Mouse (Mus musculus) gastrocnemius, postnatal 14 days (tissue): ENCODE results near the gene Camkk1. TPM values are rescaled to one million over a fixed set of nuclear protein-coding genes. Genes with fewer than 3 reads are reported as not detected.

ENCODE experiments used
- DNase-seq: peaks from one replicate; pipeline ENCODE4 v3.0.0; 2021; ENCODE audit warnings: mixed read lengths
- intact Hi-C: fragments of 180-260 bp; cut with DNase I; formaldehyde crosslinking; loops from one replicate; pipeline ENCODE4 v1.15.1; 2025; ENCODE audit warnings: low total_unique reads
- long read RNA-seq, 2 experiments: library from polyadenylated mRNA; stranded (forward); transcript quantifications; one replicate each; pipeline ENCODE4 v2.0.0; 2021
- total RNA-seq, 2 experiments: library from RNA; stranded (reverse); gene quantifications; 2 replicates each; pipeline ENCODE4 v1.2.3; 2021

The Camkk1 gene
- total RNA-seq = 1 to 10 TPM; 1.1 to 1.8 TPM
- long read RNA-seq, experiment 1, partial matches to known transcripts = 0 of 4 reads
- long read RNA-seq, experiment 1, other reads (novel, unspliced or antisense) = 3 of 4 reads
- long read RNA-seq, experiment 2, partial matches to known transcripts = 0 of 2 reads
- long read RNA-seq, experiment 2, other reads (novel, unspliced or antisense) = 0 of 2 reads

GRCm38 (mm10) chr11:73018471-73019146 lies at the start of gene Camkk1:
Camkk1 (plus strand) TSS chr11:73019008.
- DNase-seq = peak; percentile 95
- intact Hi-C loops = no loop called here

- no peak for DNase-seq
These were observed 43.8 kb upstream of the Camkk1 start for GRCm38 (mm10) chr11:72974995-72975503.

DNA sequence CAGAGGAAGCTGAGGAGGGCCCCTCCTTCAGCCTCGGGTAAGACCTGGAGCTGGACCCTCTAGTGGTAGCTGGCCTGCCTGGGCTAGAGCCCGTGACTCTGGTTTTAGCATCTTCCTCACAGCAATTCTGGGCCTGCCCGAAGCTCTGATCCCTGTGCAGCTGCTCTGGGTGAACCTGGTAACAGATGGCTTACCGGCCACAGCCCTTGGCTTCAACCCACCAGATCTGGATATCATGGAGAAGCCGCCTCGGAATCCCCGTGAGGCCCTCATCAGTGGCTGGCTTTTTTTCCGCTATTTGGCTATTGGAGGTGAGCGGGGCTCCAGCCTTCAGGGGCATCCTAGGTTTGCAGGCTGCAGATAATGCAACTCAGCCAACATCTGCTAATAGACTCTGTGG lies 36.3 kb upstream of the Camkk1 start:
- DNase-seq = no peak
- intact Hi-C loops = no loop called here

More at GRCm38 (mm10) chr11:72974995-72975503, 43.8 kb upstream of the Camkk1 start:
- intact Hi-C loops = no loop called here

DNA sequence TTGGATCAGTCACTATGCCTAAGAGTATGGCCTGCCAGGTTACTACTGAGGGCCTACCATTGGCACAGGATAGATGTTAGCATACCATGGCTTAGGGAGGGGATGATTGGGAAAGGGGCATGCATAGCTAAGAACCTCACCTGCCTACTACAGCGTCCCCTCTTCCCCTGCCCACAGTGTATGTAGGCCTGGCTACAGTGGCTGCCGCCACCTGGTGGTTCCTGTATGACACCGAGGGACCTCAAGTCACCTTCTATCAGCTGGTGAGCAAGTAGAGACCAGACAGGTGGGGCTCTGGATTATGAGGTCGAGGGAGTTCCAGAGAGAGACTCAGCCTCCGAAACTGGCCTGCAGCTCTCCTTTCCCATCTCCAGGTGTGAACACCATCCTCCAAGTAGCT lies 35.5 kb upstream of the Camkk1 start:
- intact Hi-C loops = no loop called here
- DNase-seq = no peak

DNA sequence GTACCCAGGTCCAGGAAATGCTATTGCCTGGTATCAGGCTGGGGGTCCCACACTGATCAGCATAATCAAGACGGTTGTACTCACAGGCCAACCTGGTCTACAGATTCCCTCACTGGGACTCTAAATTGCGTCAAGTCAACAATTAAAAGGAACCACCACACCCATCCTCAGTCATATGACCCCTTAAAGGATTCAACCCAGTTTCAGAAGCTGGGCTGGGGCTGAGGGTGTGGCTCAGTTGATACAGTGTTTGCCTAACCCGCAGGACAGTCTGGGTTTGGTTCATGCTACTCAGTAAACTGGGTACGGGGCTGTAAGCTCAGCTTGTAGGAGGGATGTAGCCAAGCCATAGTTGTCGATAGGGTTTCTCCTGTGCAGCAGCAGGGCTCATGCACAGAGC lies 32.1 kb upstream of the Camkk1 start:
- intact Hi-C loops = no loop called here
- no peak for DNase-seq

GRCm38 (mm10) chr11:72987234-72987633 lies 31.6 kb upstream of the Camkk1 start:
- no peak for DNase-seq
- intact Hi-C loops = no loop called here

DNA sequence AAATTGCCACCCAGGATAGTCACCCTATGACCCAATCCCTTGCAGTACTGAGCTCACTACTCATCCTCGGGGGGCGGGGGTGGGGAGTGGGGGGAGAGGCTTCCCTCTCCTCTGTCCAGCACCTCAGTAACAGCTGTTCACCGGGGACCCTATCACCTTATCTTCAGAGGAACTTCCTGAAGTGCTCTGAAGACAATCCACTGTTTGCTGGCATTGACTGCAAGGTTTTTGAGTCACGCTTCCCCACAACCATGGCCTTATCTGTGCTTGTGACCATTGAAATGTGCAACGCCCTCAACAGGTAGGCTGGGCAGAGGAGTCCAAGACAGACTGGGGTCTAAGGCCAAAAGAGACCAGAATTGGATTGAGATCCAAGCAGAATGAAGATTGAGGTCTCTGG lies 31.0 kb upstream of the Camkk1 start:
- DNase-seq = no peak
- intact Hi-C loops = no loop called here

DNA sequence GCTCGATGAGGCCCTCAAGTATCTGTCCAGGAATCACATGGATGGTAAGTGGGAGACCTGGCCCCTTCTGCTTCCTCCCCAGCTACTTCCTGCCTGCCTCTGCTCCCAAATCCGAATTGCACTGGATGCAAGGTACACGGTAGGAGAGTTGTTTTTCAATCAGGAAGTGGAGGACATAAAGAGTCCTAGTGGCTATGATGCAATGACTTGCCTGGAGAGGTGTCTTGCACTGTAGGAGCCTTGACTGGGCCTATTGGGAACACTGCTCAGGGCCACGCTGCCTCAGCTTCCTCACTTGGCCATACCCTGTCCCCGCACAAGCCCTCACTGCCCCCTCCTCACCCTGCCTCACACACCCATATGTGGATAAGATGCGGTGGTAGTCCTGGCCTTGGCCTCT lies 29.8 kb upstream of the Camkk1 start:
- no peak for DNase-seq
- intact Hi-C loops = no loop called here

DNA sequence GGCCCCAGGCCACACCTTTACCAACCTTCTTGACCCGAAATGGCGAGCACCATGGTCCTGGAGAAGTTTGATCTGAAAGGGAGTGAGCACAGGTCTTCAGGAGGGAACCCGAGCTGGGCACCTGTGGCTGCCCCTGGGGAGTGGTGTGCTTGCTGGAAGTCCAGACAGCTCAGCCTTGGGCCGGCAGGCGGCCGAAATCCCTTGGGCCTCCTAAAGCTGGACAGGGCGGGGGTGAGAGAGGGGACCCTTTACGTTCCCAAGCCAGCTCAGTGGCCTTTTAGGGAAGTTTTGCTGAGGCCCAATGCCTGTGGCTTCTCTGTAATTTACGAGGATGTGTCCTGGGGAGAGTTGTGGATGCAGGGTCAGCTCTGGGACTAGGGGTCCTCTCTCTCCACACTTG lies 28.1 kb upstream of the Camkk1 start:
- intact Hi-C loops = no loop called here

GRCm38 (mm10) chr11:72991961-72992360 lies 26.8 kb upstream of the Camkk1 start:
- DNase-seq = no peak
- intact Hi-C loops = no loop called here

More for the DNA sequence above, 28.1 kb upstream of the Camkk1 start:
- no peak for DNase-seq

GRCm38 (mm10) chr11:72996346-72996745 lies 22.5 kb upstream of the Camkk1 start:
- no peak for DNase-seq
- intact Hi-C loops = no loop called here

GRCm38 (mm10) chr11:72996781-72997180 lies 22.0 kb upstream of the Camkk1 start:
- intact Hi-C loops = no loop called here

DNA sequence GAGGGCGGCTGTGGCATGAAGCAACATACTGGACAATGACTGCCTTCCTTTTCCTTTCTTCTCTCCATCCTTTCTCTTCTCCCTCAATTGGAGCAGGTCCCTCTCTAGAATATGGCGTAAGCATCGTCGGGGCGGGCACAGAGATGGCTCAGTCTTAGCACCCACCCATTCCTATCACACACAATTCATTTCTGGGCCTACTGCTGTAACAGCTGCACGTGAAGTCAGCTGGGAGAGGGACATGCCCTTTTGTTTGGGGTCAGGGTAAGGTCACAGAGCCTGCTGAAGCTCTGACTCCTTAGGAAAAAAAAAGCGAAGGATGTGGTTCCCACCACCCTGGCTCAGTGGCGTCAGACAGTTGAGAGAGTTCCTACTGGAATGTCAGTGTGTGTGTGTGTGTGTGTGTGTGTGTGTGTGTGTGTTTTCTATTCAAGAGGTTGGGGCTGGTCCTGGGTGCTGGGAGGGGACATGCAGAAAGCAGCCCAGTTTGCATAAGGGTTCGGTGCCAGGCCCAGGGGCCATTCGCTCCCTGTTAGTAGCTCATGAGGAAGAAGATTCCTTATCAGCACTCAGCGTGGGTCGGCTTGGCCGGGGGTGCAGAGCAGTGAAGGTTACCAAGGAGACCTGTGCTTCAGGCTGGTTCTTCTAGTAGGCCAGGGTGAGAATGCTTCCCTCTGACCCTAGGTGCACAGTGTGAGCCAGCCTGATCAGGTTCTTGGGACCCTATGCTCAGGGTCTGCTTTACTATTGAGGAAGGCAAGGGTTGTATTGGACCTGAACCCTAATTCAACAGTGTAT lies 21.1 kb upstream of the Camkk1 start:
- no peak for DNase-seq
- intact Hi-C loops = no loop called here

More at GRCm38 (mm10) chr11:72996781-72997180, 22.0 kb upstream of the Camkk1 start:
- DNase-seq = no peak

DNA sequence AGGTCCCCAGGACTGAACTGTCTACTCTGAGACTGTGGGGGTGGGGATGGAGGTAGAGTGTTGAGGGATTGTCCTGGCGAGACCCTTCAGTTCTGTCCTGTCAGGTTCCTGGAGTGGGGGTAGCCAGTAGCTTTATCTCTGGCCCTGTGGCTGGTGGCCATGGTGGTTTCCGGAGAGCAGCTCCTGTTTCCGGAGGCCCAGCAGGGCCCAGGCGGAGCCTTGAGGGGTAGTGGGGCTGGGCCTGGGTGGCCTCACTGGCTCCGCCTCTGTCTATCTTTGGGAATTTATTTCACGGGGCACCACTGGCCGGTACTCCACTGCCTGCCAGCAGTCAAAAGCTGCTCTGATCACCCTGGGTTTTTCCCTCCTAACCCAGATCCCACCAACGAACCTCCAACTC lies 20.0 kb upstream of the Camkk1 start, which contains the start of gene P2rx1:
Gene P2rx1, plus strand, starts transcription at position 333 of the 400 bp plus-strand sequence.
- DNase-seq = no peak
- intact Hi-C loops = no loop called here

DNA sequence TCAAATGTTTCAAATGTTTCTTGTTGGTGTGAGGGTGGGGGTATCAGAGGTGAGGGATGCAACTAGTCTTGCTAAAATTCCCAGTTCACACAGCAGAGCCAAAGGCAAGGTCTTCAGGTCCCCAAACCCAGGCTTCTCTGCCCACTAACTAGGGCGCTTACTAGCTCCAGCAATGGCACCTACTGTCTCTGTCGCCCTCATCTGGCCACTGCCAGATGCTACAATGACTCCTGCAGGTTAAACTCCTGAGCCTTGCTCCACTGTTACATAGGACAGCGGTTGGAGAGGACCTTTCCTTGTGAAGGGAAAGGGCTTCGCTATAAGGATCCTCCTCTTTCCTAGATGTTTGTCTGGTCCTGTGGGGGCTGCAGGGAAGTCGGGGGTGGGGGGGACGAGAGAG lies 17.8 kb upstream of the Camkk1 start:
- intact Hi-C loops = loop anchor here (2.0 to 10.0 kb wide), 2 partner anchors 74 to 114 kb away; no protein-coding TSS in a partner anchor
- DNase-seq = peak; percentile 67

DNA sequence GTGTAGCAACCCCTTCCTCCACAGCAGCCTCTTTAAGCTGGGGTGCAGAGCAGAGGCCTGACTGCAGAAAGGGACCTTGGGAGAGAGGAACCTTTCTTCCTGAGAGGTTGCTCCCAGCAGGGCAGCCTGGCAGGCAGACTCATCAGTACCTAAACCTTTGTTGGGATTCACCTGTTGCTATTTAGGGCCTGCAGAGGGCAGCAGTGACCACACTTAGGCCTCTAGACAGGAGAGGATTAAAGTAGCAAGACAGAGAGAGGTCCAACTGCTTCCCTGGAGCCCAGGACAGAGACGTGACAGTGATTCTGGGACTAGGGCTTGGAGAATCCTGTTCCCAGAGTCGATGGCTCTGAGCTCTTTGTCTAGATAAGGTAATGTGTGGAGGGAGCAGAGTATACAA lies 12.4 kb upstream of the Camkk1 start:
- DNase-seq = no peak

DNA sequence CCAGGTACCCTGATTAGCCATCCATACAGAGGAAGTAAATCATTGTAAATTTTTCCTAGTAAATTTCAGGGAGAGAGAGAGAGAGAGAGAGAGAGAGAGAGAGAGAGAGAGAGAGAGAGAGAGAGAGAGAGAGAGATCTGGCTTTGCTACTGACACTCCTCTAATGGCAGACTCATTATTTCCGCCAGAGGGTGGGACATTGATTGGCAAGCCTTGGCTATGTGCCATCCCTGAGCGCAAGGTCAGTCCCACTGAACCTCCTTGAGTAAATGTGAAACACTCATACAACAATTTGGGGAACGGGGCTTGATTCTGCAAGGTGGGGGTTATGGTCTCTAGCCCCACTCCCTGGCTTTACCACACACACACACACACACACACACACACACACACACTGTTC lies 11.7 kb upstream of the Camkk1 start:
- no peak for DNase-seq
- intact Hi-C loops = loop anchor here (2.0 to 10.0 kb wide), 2 partner anchors 32 to 108 kb away; no protein-coding TSS in a partner anchor

More for the DNA sequence above, 12.4 kb upstream of the Camkk1 start:
- intact Hi-C loops = loop anchor here (2.0 to 10.0 kb wide), 2 partner anchors 32 to 108 kb away; no protein-coding TSS in a partner anchor

DNA sequence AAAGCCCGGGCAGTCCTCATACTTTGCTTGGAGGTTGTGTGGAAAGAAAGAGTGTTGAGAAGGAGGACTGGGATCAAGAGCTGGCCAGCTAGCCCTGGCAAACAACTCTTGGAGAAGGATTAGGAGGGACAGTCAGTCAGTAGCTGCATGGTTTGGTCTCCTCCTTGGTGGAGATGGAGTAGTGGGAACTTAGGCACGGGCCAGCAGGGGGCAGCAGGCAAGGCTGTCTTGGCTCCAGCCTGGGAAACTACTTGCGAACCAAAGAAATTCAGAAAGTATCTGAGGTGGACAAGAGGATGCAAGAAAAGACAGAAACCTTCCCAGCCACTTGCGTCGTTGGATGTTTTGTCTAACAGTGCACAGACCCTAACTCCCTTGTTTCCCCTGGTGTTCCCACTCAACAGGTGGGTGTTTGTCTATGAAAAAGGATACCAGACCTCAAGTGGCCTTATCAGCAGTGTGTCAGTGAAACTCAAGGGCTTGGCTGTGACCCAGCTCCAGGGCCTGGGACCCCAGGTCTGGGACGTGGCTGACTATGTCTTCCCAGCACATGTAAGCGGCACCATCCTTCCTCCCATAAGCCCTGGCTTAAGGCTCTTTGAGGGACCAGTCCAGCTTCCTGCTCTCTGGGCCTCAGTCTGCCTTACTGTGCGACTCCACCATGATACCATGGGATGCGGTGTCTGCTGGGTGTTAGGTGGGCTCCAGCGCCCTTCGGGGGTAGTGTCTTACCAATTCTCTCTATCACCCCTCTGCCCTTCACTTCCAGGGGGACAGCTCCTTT lies 10.9 kb upstream of the Camkk1 start:
- DNase-seq = peak; percentile 75
- intact Hi-C loops = loop anchor here (2.0 to 10.0 kb wide), 2 partner anchors 31 to 107 kb away; no protein-coding TSS in a partner anchor

- no peak for DNase-seq
- intact Hi-C loops = loop anchor here (10.0 kb wide), 1 partner anchor 106 kb away; no protein-coding TSS in a partner anchor
These were observed 10.0 kb upstream of the Camkk1 start for GRCm38 (mm10) chr11:73008826-73009225.
